Mouse (Mus musculus) forebrain, embryonic 13.5 days (tissue): Measurements from ENCODE around the gene BC049715. TPM values are rescaled to one million over a fixed set of nuclear protein-coding genes. Genes with fewer than 3 reads are reported as not detected.
A peak's percentile ranks its signal among the peaks of the same experiment; 100 is the strongest.

Experiments
- ATAC-seq: fragments of 200-750 bp; cut with Nextera tagmentation; 2 replicates; pipeline ENCODE4 v1.8.0; 2017
- H3K27ac ChIP-seq: fragments of 300-500 bp; sonication (generic); 2 replicates; pipeline ENCODE4 v1.5.1; 2015; ENCODE audit warnings: inconsistent platforms, mild to moderate bottlenecking, moderate library complexity
- H3K27me3 ChIP-seq: fragments of 300-500 bp; sonication (generic); 2 replicates; pipeline ENCODE4 v1.6.1; 2015; ENCODE audit warnings: mild to moderate bottlenecking, inconsistent platforms
- H3K36me3 ChIP-seq: fragments of 300-500 bp; sonication (generic); 2 replicates; pipeline ENCODE4 v1.6.1; 2015; ENCODE audit warnings: mild to moderate bottlenecking, inconsistent platforms; ENCODE audit not compliant: poor library complexity, severe bottlenecking
- H3K4me1 ChIP-seq: fragments of 300-500 bp; sonication (generic); 2 replicates; pipeline ENCODE4 v1.6.1; 2015; ENCODE audit warnings: inconsistent platforms
- H3K4me2 ChIP-seq: fragments of 300-500 bp; sonication (generic); 2 replicates; pipeline ENCODE4 v1.6.1; 2015; ENCODE audit warnings: inconsistent platforms, mild to moderate bottlenecking, moderate library complexity
- H3K4me3 ChIP-seq: fragments of 300-500 bp; sonication (generic); 2 replicates; pipeline ENCODE4 v1.5.1; 2015; ENCODE audit warnings: mild to moderate bottlenecking, inconsistent platforms
- H3K9ac ChIP-seq: fragments of 300-500 bp; sonication (generic); 2 replicates; pipeline ENCODE4 v1.6.1; 2015; ENCODE audit warnings: mild to moderate bottlenecking, inconsistent platforms
- H3K9me3 ChIP-seq: fragments of 300-500 bp; sonication (generic); replicated peaks from 2 replicates; pipeline ENCODE4 v1.6.1; 2016; ENCODE audit warnings: inconsistent platforms
- WGBS: fragments of 180-500 bp; shearing (Covaris S2); methylation state at CpG from one replicate; pipeline ENCODE4 v1.1.7; 2015; 5-methylcytosine and 5-hydroxymethylcytosine counted together
- polyA plus RNA-seq: library from polyadenylated mRNA; unstranded; fragments of >200 nt; fragmentation: Nextera tagmentation; extraction: Ambion mirVana; gene quantifications from 2 replicates; pipeline ENCODE4 v1.2.1, GENCODE M21; 2015

BC049715 gene
- polyA plus RNA-seq, 1 experiment from 2014 or later, result 0.85 TPM

DNA sequence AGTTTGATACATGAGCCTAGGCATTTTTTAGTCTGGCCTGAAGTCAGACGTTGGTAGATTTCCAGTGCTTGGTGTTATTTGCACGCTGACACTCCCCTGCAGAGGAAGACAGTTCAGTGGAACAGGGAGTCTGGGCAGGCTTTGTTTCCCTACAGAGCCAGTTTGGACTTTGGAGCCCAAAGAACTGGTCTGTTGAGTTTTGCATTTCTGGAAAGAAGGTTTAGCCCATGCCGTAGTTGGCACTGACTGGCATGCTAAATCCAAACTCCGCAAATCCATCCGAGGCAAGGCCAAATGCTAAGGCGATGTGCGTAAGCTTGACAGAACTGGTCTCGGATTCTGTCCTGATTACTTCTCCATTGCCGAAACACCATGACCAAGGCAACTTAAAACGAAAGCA is 16.2 kb upstream of the BC049715 start:
- Histone ChIP-seq H3K36me3 (peaks cover 48% of the 10 kb centered on the region), H3K9ac (no peak overlapping the region), H3K9me3 (no peaks in the 10 kb centered on the region), H3K27me3 (no peaks in the 10 kb centered on the region), H3K4me2 (no peak overlapping the region), H3K27ac (no peak overlapping the region), H3K4me1 (peaks cover 16% of the 10 kb centered on the region), H3K4me3 (no peak overlapping the region)
- 92% methylated on average over 10 of the region's 10 CpGs for whole genome bisulfite sequencing
- no peak for ATAC-seq

- no peak overlapping the region for H3K9ac ChIP-seq
- no peak overlapping the region for H3K27ac ChIP-seq
- no peaks in the 10 kb centered on the region for H3K9me3 ChIP-seq
- 50% methylated on average over 4 of the region's 4 CpGs for WGBS
- H3K4me1 ChIP-seq, result peaks cover 16% of the 10 kb centered on the region
- no peaks in the 10 kb centered on the region for H3K27me3 ChIP-seq
- no peak overlapping the region for H3K4me2 ChIP-seq
- no peak overlapping the region for H3K4me3 ChIP-seq
- peaks cover 67% of the 10 kb centered on the region for H3K36me3 ChIP-seq
- no peak for ATAC-seq
These were observed 14.3 kb upstream of the BC049715 start for GRCm38 (mm10) chr6:136813117-136813516.

GRCm38 (mm10) chr6:136815381-136815780 is 12.0 kb upstream of the BC049715 start:
- Histone ChIP-seq H3K4me3 (no peak overlapping the region), H3K36me3 (peaks cover 89% of the 10 kb centered on the region), H3K27me3 (no peaks in the 10 kb centered on the region), H3K9ac (no peak overlapping the region), H3K27ac (no peak overlapping the region), H3K9me3 (no peaks in the 10 kb centered on the region), H3K4me1 (no peaks in the 10 kb centered on the region), H3K4me2 (no peak overlapping the region)
- ATAC-seq, result no peak
- 95% methylated on average over 7 of the region's 7 CpGs for WGBS

DNA sequence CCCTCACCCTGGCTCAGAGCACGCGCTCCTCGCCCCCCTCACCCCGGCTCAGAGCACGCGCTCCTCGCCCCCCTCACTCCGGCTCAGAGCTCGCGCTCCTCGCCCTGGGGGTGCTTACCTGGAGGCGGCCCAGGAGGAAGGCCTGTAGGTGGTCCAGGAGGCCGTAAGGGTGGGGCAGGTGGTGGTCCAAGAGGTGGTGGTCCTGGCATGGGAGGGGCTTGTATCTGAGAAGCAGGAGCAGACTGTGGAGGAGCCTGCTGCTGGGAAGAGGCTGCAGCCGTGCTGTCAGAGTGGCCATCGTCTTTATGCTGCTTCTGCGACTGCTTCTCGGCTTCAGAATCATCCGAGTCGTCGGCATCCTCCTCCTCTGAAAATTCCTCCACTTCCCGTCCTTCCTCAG is 10.6 kb upstream of the BC049715 start:
- Histone ChIP-seq H3K9me3 (no peaks in the 10 kb centered on the region), H3K4me2 (no peak overlapping the region), H3K27me3 (no peaks in the 10 kb centered on the region), H3K36me3 (peaks cover 95% of the 10 kb centered on the region), H3K9ac (no peak overlapping the region), H3K4me3 (no peak overlapping the region), H3K27ac (no peak overlapping the region), H3K4me1 (no peaks in the 10 kb centered on the region)
- ATAC-seq, result no peak
- 94% methylated on average over 21 of the region's 21 CpGs for WGBS

- H3K36me3 ChIP-seq, result peaks cover 95% of the 10 kb centered on the region
- no peaks in the 10 kb centered on the region for H3K4me1 ChIP-seq
- no peak overlapping the region for H3K27ac ChIP-seq
- no peak overlapping the region for H3K4me2 ChIP-seq
- 100% methylated on average over 3 of the region's 3 CpGs for WGBS
- H3K27me3 ChIP-seq, result no peaks in the 10 kb centered on the region
- H3K9me3 ChIP-seq, result no peaks in the 10 kb centered on the region
- H3K9ac ChIP-seq, result no peak overlapping the region
- peak; percentile 46; the same call in 1 of the 2 replicates for ATAC-seq
- no peak overlapping the region for H3K4me3 ChIP-seq
These were observed 9.9 kb upstream of the BC049715 start for GRCm38 (mm10) chr6:136817549-136817948.

DNA sequence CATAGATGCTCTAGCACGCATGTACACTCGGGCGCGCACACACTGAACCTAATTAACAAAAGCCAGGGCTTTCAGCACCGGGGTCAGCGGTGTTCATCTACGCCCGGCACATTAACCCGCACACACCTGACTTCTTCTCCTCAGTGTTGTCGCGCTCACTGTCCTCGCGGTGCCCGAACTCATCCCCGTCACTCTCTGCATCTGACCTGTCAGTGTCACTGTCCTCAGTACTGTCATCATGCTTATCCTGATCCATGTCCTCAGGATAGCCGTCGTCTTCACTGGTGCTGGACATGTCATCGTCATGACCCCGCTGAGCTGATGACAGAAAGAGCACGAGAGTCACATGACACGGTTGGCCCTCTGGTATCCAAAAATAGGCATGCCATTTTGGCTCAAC is 7.0 kb upstream of the BC049715 start:
- ATAC-seq, result no peak
- Histone ChIP-seq H3K4me2 (no peak overlapping the region), H3K27ac (no peak overlapping the region), H3K4me1 (no peaks in the 10 kb centered on the region), H3K9me3 (no peaks in the 10 kb centered on the region), H3K36me3 (peaks cover 92% of the 10 kb centered on the region), H3K4me3 (no peak overlapping the region), H3K9ac (no peak overlapping the region), H3K27me3 (no peaks in the 10 kb centered on the region)
- 96% methylated on average over 21 of the region's 21 CpGs for WGBS

- Histone ChIP-seq H3K27ac (no peak overlapping the region), H3K27me3 (no peaks in the 10 kb centered on the region), H3K9ac (no peak overlapping the region), H3K9me3 (no peaks in the 10 kb centered on the region), H3K4me3 (no peak overlapping the region), H3K4me1 (no peaks in the 10 kb centered on the region), H3K36me3 (peaks cover 90% of the 10 kb centered on the region), H3K4me2 (no peak overlapping the region)
- 97% methylated on average over 18 of the region's 18 CpGs for WGBS
- ATAC-seq, result no peak
These were observed 6.3 kb upstream of the BC049715 start for GRCm38 (mm10) chr6:136821086-136821485.

GRCm38 (mm10) chr6:136824987-136825386 is 2.4 kb upstream of the BC049715 start:
- no peak overlapping the region for H3K27ac ChIP-seq
- no peak overlapping the region for H3K4me2 ChIP-seq
- H3K27me3 ChIP-seq, result no peaks in the 10 kb centered on the region
- 95% methylated on average over 8 of the region's 8 CpGs for WGBS
- no peak overlapping the region for H3K4me3 ChIP-seq
- peaks cover 13% of the 10 kb centered on the region for H3K4me1 ChIP-seq
- H3K9ac ChIP-seq, result no peak overlapping the region
- H3K36me3 ChIP-seq, result peaks cover 51% of the 10 kb centered on the region
- no peaks in the 10 kb centered on the region for H3K9me3 ChIP-seq
- ATAC-seq, result no peak

DNA sequence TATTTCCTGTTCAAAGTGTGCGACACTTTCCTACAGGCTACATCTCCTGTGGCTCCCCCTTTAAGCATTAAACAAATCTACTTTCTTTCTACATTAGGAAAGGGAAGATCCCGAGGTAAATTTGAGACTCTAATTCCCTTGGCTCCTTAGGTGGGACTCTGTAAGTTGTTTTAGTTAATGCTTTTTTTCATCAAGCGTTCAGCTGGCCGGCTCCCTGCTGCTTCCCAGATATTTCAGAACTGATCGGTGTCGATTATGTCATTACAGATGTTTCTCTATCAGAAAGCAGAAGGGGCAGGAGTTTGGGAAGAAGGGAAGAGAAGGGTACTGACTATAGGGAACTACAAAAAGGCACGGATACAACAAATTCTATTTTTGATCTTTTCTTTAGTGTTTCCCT is 310 bp upstream of the BC049715 start:
- Histone ChIP-seq H3K9me3 (no peaks in the 10 kb centered on the region), H3K4me1 (peaks cover 13% of the 10 kb centered on the region), H3K36me3 (peaks cover 30% of the 10 kb centered on the region), H3K27ac (no peak overlapping the region), H3K4me3 (peak overlapping the region; percentile 79), H3K27me3 (peaks cover 12% of the 10 kb centered on the region; the same call in 1 of the 2 replicates), H3K4me2 (peak overlapping the region; percentile 78), H3K9ac (peak overlapping the region; percentile 88)
- ATAC-seq, result no peak
- WGBS, result 18% methylated on average over 7 of the region's 7 CpGs

DNA sequence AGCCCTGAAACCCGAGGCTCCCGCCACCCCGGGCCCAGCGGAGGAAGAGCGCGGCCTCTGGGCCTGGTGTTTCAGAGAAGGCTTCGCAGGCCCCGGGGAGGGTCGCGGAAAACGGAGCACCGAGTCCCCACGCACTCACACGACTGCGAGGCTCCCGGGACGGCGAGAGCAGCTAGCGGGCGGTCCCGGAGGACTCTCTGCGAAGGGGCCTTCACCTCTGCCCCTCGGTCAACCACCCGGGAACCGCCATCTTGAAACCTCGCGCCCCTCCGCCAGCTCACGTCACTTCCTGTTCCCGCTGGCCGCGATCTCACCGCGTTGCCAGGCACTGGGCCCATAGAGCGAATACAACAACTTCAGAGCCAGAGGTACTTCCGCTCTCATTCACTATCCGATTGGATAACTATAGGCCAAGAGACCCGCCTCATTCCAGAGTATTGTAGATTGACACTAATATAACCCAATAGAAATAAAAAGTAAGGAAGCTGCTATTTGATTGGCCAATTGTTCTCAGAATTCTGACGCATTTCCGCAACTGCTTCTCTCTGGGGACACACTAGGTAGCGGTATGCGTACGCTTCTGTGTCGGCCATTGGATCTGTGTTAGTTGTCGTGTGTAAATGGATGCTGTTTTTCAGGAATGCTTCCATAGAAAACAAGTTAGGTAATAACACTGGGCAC is 595 bp downstream of the BC049715 start, which contains the start of gene Wbp11:
TSS of gene Wbp11 (minus strand) at position 353 of the 681 bp plus-strand sequence.
- WGBS, result under 1% methylated on average over 45 of the region's 45 CpGs
- Histone ChIP-seq H3K27ac (peak within 1 kb of the TSS; percentile 58; the same call in 1 of the 2 replicates), H3K27me3 (peaks cover 12% of the 10 kb centered on the region; the same call in 1 of the 2 replicates), H3K4me1 (peaks cover 13% of the 10 kb centered on the region), H3K9ac (peak within 1 kb of the TSS; percentile 88), H3K4me3 (peak within 1 kb of the TSS; percentile 79), H3K4me2 (peak within 1 kb of the TSS; percentile 78), H3K9me3 (no peaks in the 10 kb centered on the region), H3K36me3 (peaks cover 21% of the 10 kb centered on the region)
- ATAC-seq, result peak; percentile 100

DNA sequence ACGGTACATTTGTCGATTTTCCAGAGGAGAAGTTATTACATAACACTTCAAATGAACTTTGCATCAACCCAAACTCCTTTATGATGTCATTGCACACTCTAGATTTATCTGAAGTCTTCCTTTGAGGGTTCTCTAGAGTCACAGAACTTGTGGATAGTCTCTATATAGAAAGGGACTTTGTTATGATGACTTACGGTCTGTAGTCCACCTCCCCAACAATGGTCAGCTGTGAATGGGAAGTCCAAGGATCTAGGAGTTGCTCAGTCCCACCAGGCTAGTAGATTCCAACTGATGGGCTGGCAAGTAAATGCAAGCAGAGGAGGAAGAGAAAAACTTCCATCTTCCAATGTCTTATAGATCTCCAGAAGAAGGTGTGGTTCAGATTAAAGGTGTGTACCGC is 1.3 kb downstream of the BC049715 start:
- H3K9me3 ChIP-seq, result no peaks in the 10 kb centered on the region
- peak overlapping the region; percentile 79 for H3K4me3 ChIP-seq
- no peak; the same call in 1 of the 2 replicates for ATAC-seq
- H3K27me3 ChIP-seq, result peaks cover 12% of the 10 kb centered on the region; the same call in 1 of the 2 replicates
- WGBS, result 35% methylated on average over 4 of the region's 4 CpGs
- peak overlapping the region; percentile 61 for H3K9ac ChIP-seq
- H3K27ac ChIP-seq, result peak overlapping the region; percentile 58; the same call in 1 of the 2 replicates
- H3K4me1 ChIP-seq, result peaks cover 13% of the 10 kb centered on the region
- peaks cover 18% of the 10 kb centered on the region for H3K36me3 ChIP-seq
- peak overlapping the region; percentile 60 for H3K4me2 ChIP-seq

DNA sequence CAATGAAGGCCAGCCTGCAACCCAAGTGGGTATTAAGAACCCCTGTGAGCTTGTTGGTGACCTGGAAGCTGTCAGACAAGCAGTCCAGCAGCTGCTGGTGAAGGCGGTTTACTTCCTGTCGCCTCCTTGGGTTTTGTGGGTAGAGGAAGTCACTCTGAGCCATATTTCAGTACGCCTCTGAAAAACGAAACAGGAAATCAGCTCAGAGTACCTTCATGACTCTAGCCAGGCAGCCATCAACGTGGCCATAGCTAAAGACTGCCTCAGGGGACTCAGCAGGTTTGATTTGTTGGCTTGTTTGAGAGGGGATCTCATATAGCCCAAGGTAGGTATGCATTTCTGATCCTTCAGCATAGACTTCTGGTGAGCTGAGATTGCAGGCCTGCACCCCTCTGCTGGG is 4.3 kb downstream of the BC049715 start:
- H3K27ac ChIP-seq, result no peak overlapping the region
- H3K4me3 ChIP-seq, result no peak overlapping the region
- no peaks in the 10 kb centered on the region for H3K36me3 ChIP-seq
- ATAC-seq, result no peak
- H3K9me3 ChIP-seq, result no peaks in the 10 kb centered on the region
- no peak overlapping the region for H3K4me2 ChIP-seq
- no peak overlapping the region for H3K9ac ChIP-seq
- H3K4me1 ChIP-seq, result peaks cover 9% of the 10 kb centered on the region
- 77% methylated on average over 5 of the region's 5 CpGs for WGBS
- H3K27me3 ChIP-seq, result peaks cover 12% of the 10 kb centered on the region; the same call in 1 of the 2 replicates

DNA sequence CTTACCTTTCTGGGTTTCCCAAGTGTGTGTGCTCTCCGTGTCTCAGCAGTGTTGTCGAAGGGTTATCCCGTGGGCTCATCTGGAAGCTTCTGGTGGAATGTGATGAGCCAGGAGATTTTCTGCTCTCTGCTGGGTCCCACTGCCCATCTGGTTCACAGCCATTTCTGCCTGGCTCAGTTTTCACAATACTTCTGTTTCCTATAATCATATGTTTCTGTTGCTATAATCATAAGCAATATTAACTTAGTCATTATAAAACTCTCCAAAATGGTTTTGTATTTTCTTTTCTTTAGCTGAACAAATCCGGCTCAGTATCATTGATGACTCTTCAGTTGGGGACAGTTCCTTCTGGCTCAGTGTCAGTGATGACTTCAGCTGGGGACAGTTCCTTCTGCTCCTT is 7.9 kb downstream of the BC049715 start, which contains the start of gene Smco3:
TSS of gene Smco3 (minus strand) at position 101 of the 400 bp plus-strand sequence.
- Histone ChIP-seq H3K27ac (no peak within 1 kb of the TSS), H3K27me3 (peaks cover 8% of the 10 kb centered on the region; the same call in 1 of the 2 replicates), H3K36me3 (no peaks in the 10 kb centered on the region), H3K4me1 (no peaks in the 10 kb centered on the region), H3K4me3 (no peak within 1 kb of the TSS), H3K9ac (no peak within 1 kb of the TSS), H3K9me3 (no peaks in the 10 kb centered on the region), H3K4me2 (no peak within 1 kb of the TSS)
- no peak for ATAC-seq
- 63% methylated on average over 4 of the region's 4 CpGs for WGBS
